Mouse (Mus musculus): ENCODE measurements at regions not wholly inside any gene's neighbourhood (a gene's known extent, or its start where the extent isn't known, plus 50 kb on each side); places are given as distances from the start of the nearest gene placed in this dataset.

DNA sequence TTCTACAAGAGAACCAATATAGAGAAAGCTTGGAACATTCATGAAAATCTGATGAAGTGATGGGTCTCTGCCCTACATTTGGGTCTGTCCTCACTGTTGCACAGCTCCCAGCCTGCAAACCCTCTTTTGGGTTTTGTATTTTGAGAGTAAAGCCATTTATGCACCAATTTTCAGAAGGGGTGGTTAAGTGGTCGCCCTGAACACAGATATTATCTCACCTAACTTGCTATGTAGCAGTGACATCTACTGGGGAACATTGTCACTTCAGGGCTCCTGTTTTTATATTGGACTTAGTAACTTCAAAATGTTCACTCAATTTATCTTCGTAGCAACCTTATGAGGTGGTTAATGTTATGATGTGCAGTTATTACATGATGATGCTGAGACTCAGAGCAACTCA is 183.6 kb downstream of the Nuf2 start:
- TF ChIP-seq CTCF (IDR thresholded peaks at IDR 0.05; ENCODE audit: extremely low read depth, insufficient read depth, low read length): peak; percentile 26; the same call in 1 of the 2 replicates
- no peak for TF ChIP-seq POLR2A (IDR thresholded peaks at IDR 0.05; ENCODE audit: extremely low read depth, insufficient read depth, low read length)
